Mouse (Mus musculus) CH12.LX (cell line): ENCODE measurements around the gene Pgpep1l. TPM values are rescaled to one million over a fixed set of nuclear protein-coding genes. Genes with fewer than 3 reads are reported as not detected.
A peak's percentile ranks its signal among the peaks of the same experiment; 100 is the strongest.
"Not testable (repeated sequence)": the region's sequence is repeated elsewhere in the genome, so short reads cannot be mapped to it uniquely, and the experiment has no call there.

Experiments used
- DNase-seq: peaks from one replicate; pipeline ENCODE4 v3.0.0-alpha.2; 2013; ENCODE audit errors: extremely low read depth
- H3K27ac ChIP-seq: 2 replicates; pipeline ENCODE4 v1.5.1; 2012; ENCODE audit warnings: low read depth, mild to moderate bottlenecking, control low read depth, moderate library complexity; ENCODE audit not compliant: insufficient read depth
- H3K27me3 ChIP-seq: replicated peaks from 2 replicates; pipeline ENCODE3; 2012; ENCODE audit warnings: inconsistent platforms
- H3K36me3 ChIP-seq, 2 experiments: replicated peaks in 1 of 2; 2 replicates each; pipeline versions ENCODE3 to v1.6.1; 2012; ENCODE audit warnings: inconsistent platforms in 1 of 2, low read length in 1 of 2, mild to moderate bottlenecking in 1 of 2, mixed read lengths in 1 of 2, moderate library complexity in 1 of 2; ENCODE audit not compliant: control insufficient read depth in 1 of 2, insufficient read depth in 1 of 2
- H3K4me1 ChIP-seq, 2 experiments: 2 replicates each; pipeline ENCODE4 v1.6.1; 2012; ENCODE audit warnings: inconsistent platforms in 1 of 2, moderate library complexity in 1 of 2; ENCODE audit not compliant: insufficient read depth in 2 of 2, control insufficient read depth in 1 of 2
- H3K4me2 ChIP-seq: 2 replicates; pipeline ENCODE4 v1.6.1; 2012; ENCODE audit warnings: low read depth, mild to moderate bottlenecking, control low read depth; ENCODE audit not compliant: poor library complexity, insufficient read depth, severe bottlenecking
- H3K4me3 ChIP-seq, 3 experiments: fragments of 150-350 bp in 1 of 3; sonication (generic) in 1 of 3; replicated peaks in 1 of 3; 2 replicates each; pipeline versions ENCODE3 to v1.5.1; 2011 to 2012; ENCODE audit warnings: low read depth in 2 of 3, low read length in 2 of 3, mild to moderate bottlenecking in 2 of 3, moderate library complexity in 2 of 3, control low read depth in 1 of 3, improper control_type of control experiment in 1 of 3, inconsistent platforms in 1 of 3, mixed read lengths in 1 of 3; ENCODE audit not compliant: poor library complexity in 1 of 3
- H3K79me2 ChIP-seq: replicated peaks from 2 replicates; pipeline ENCODE4 v1.6.1; 2012; ENCODE audit warnings: mild to moderate bottlenecking, moderate library complexity; ENCODE audit not compliant: control insufficient read depth, poor library complexity, insufficient read depth, severe bottlenecking; ENCODE audit errors: extremely low read depth
- H3K9ac ChIP-seq: 2 replicates; pipeline ENCODE4 v1.6.1; 2012; ENCODE audit warnings: low read depth, mild to moderate bottlenecking, control low read depth, moderate library complexity; ENCODE audit not compliant: insufficient read depth
- H3K9me3 ChIP-seq: replicated peaks from 2 replicates; pipeline ENCODE3; 2012; ENCODE audit warnings: low read length, inconsistent platforms, mixed read lengths
- BHLHE40 ChIP-seq: IDR thresholded peaks from 2 replicates; pipeline ENCODE4 v1.6.1; 2011; ENCODE audit warnings: mild to moderate bottlenecking, low read depth, low read length, improper control_type of control experiment
- CHD1 ChIP-seq: IDR thresholded peaks from 2 replicates; pipeline ENCODE4 v1.6.1; 2012; ENCODE audit warnings: low read depth, low read length, improper control_type of control experiment, inconsistent platforms
- CHD2 ChIP-seq: IDR thresholded peaks from 2 replicates; pipeline ENCODE4 v1.6.1; 2011; ENCODE audit warnings: low read length, improper control_type of control experiment
- CTCF ChIP-seq, 2 experiments: IDR thresholded peaks in 1 of 2; conservative IDR thresholded peaks in 1 of 2; 2 replicates each; pipeline ENCODE4 v1.5.1; 2011 to 2012; ENCODE audit warnings: low read depth in 2 of 2, low read length in 2 of 2, improper control_type of control experiment in 1 of 2, inconsistent platforms in 1 of 2, mild to moderate bottlenecking in 1 of 2, moderate library complexity in 1 of 2
- ELF1 ChIP-seq: IDR thresholded peaks from 2 replicates; pipeline ENCODE4 v1.6.1; 2014; ENCODE audit warnings: low read depth, mild to moderate bottlenecking, inconsistent platforms, low read length, improper control_type of control experiment
- EP300 ChIP-seq: IDR thresholded peaks from 2 replicates; pipeline ENCODE4 v1.6.1; 2011; ENCODE audit warnings: low read length, improper control_type of control experiment
- GABPA ChIP-seq: IDR thresholded peaks from 2 replicates; pipeline ENCODE4 v1.6.1; 2012; ENCODE audit warnings: low read depth, low read length, improper control_type of control experiment, inconsistent platforms; ENCODE audit not compliant: insufficient replicate concordance
- JUN ChIP-seq: IDR thresholded peaks from 2 replicates; pipeline ENCODE4 v1.6.1; 2011; ENCODE audit warnings: low read depth, mild to moderate bottlenecking, low read length, improper control_type of control experiment, moderate library complexity; ENCODE audit not compliant: insufficient read depth
- JUND ChIP-seq: conservative IDR thresholded peaks from 2 replicates; pipeline ENCODE4 v1.6.1; 2011; ENCODE audit warnings: low read depth, low read length, improper control_type of control experiment
- KAT2A ChIP-seq: IDR thresholded peaks from 2 replicates; pipeline ENCODE4 v1.6.1; 2012; ENCODE audit warnings: low read length, improper control_type of control experiment, inconsistent platforms; ENCODE audit not compliant: insufficient replicate concordance
- MAFK ChIP-seq: IDR thresholded peaks from 2 replicates; pipeline ENCODE4 v1.6.1; 2011; ENCODE audit warnings: low read length, improper control_type of control experiment; ENCODE audit not compliant: insufficient replicate concordance
- MAX ChIP-seq: IDR thresholded peaks from 2 replicates; pipeline ENCODE4 v1.6.1; 2011; ENCODE audit warnings: low read length, improper control_type of control experiment
- MXI1 ChIP-seq: IDR thresholded peaks from 2 replicates; pipeline ENCODE4 v1.6.1; 2011; ENCODE audit warnings: mild to moderate bottlenecking, low read depth, low read length, improper control_type of control experiment
- MYC ChIP-seq: IDR thresholded peaks from 2 replicates; pipeline ENCODE4 v1.6.1; 2011; ENCODE audit warnings: low read depth, mild to moderate bottlenecking, improper control_type of control experiment, low read length
- NELFE ChIP-seq: IDR thresholded peaks from 2 replicates; pipeline ENCODE4 v1.6.1; 2011; ENCODE audit warnings: low read depth, low read length, improper control_type of control experiment
- NRF1 ChIP-seq: IDR thresholded peaks from 2 replicates; pipeline ENCODE4 v1.6.1; 2014; ENCODE audit warnings: low read depth, mild to moderate bottlenecking, inconsistent platforms, low read length, improper control_type of control experiment, moderate library complexity
- PAX5 ChIP-seq: IDR thresholded peaks from 2 replicates; pipeline ENCODE4 v1.6.1; 2012; ENCODE audit warnings: low read length, inconsistent platforms, mixed read lengths
- POLR2A ChIP-seq: IDR thresholded peaks from 2 replicates; pipeline ENCODE4 v1.6.1; 2011; ENCODE audit warnings: low read depth, mild to moderate bottlenecking, improper control_type of control experiment, low read length
- POLR2AphosphoS2 ChIP-seq: IDR thresholded peaks from 2 replicates; pipeline ENCODE4 v1.6.1; 2011; ENCODE audit warnings: low read depth, low read length, improper control_type of control experiment
- RCOR1 ChIP-seq: conservative IDR thresholded peaks from 2 replicates; pipeline ENCODE4 v1.6.1; 2012; ENCODE audit warnings: low read depth, mild to moderate bottlenecking, inconsistent platforms, low read length, improper control_type of control experiment
- SIN3A ChIP-seq: IDR thresholded peaks from 2 replicates; pipeline ENCODE4 v1.6.1; 2012; ENCODE audit warnings: low read length, improper control_type of control experiment, inconsistent platforms
- SMC3 ChIP-seq: IDR thresholded peaks from 2 replicates; pipeline ENCODE4 v1.6.1; 2011; ENCODE audit warnings: low read depth, low read length, improper control_type of control experiment
- TBP ChIP-seq: conservative IDR thresholded peaks from 2 replicates; pipeline ENCODE4 v1.6.1; 2011; ENCODE audit warnings: low read depth, low read length, improper control_type of control experiment
- TCF12 ChIP-seq: IDR thresholded peaks from 2 replicates; pipeline ENCODE4 v1.6.1; 2014; ENCODE audit warnings: low read depth, mild to moderate bottlenecking, inconsistent platforms, low read length, improper control_type of control experiment
- UBTF ChIP-seq: IDR thresholded peaks from 2 replicates; pipeline ENCODE4 v1.6.1; 2012; ENCODE audit warnings: low read depth, mild to moderate bottlenecking, inconsistent platforms, low read length, improper control_type of control experiment, moderate library complexity
- USF1 ChIP-seq: IDR thresholded peaks from 2 replicates; pipeline ENCODE4 v1.6.1; 2014; ENCODE audit warnings: low read depth, mild to moderate bottlenecking, inconsistent platforms, low read length, improper control_type of control experiment
- ZMIZ1 ChIP-seq: IDR thresholded peaks from 2 replicates; pipeline ENCODE4 v1.6.1; 2012; ENCODE audit warnings: low read depth, mild to moderate bottlenecking, inconsistent platforms, low read length, improper control_type of control experiment
- dilution Hi-C: fragments of 300-500 bp; cut with MboI; formaldehyde crosslinking; loops from 2 replicates; pipeline ENCODE4 v1.14.3; 2020; ENCODE audit warnings: low sequenced_read_pairs; ENCODE audit not compliant: extremely low pct_unique_long_range_greater_than_20kb, extremely low pct_ligation_motif_present
- in situ Hi-C: fragments of 300-500 bp; cut with MboI; formaldehyde crosslinking; loops from 3 replicates; pipeline ENCODE4 v1.14.3; 2019; ENCODE audit warnings: low sequenced_read_pairs, low pct_ligation_motif_present, low pct_unique_long_range_greater_than_20kb, mixed read lengths
- polyA plus RNA-seq: library from polyadenylated mRNA; unstranded; fragments of >175 nt; gene quantifications from 2 replicates; pipeline ENCODE4 v1.2.1, GENCODE M21; 2012; ENCODE audit warnings: low read depth; ENCODE audit not compliant: insufficient read length
- total RNA-seq, 2 experiments: library from RNA; depleted of rRNA; stranded (reverse); fragments of 300-350 nt in 1 of 2; fragments of >200 nt in 1 of 2; gene quantifications; 2 replicates each; pipeline ENCODE4 v1.2.3; 2012 to 2014

Gene Pgpep1l
- total and polyA plus RNA-seq, 3 experiments, result not detected

DNA sequence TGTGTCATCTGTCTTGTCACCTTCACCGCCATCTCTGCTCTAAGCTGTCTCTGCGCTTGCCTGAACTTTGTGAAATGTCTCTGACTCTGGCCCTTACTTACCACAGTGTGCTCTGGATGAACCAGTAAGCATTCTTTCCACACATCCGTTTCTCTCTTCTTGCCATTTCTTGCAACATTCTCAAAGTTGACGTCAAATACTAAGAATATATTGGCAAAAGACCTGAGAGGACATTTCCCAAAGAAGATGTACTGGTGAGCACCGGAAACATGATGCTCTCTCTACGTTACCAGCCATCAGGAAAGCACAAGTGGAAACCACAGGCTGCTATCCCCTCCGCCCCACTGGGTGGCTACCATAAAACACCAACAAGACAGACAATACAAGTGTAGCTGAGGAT lies 19.7 kb upstream of the Pgpep1l start (continued):
- TF ChIP-seq RCOR1, result no peak
- no peak for TF ChIP-seq TBP
- TF ChIP-seq, all 38 proteins: peak for 0

DNA sequence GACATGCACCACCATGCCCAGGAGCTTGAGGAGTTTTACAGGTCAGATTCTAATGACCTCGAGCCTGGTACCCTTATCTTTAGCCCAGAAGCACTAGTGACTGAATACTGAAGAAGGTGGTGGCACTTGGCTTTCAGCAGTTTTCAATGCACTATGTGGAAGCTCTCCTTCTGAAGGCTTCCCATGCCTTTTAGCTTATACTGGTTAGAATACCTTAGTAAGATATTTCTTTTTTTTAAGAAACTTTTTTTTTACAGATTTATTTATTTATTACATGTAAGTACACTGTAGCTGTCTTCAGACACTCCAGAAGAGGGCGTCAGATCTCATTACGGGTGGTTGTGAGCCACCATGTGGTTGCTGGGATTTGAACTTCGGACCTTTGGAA lies 19.1 kb upstream of the Pgpep1l start:
- peak; percentile 53 for TF ChIP-seq MAX
- TF ChIP-seq EP300, result 0 out of 2 replicates have a peak, but pooled peaks have one; percentile 23
- TF ChIP-seq SMC3, result peak; percentile 11; the same call in 1 of the 2 replicates
- TF ChIP-seq MXI1, result peak; percentile 45; the same call in 1 of the 2 replicates
- 0 out of 2 replicates have a peak, but pooled peaks have one; percentile 2 for TF ChIP-seq SIN3A
- TF ChIP-seq CHD1, result peak; percentile 89; the same call in 1 of the 2 replicates
- TF ChIP-seq MYC, result 0 out of 2 replicates have a peak, but pooled peaks have one; percentile 53
- TF ChIP-seq CTCF (conservative IDR thresholded peaks at IDR 0.05 in 1 of 2, IDR thresholded peaks at IDR 0.05 in 1 of 2; ENCODE audit: low read depth in 2 of 2, low read length in 2 of 2), result peak in 1 of 2 experiments; percentile 32; a peak in 1 of 4 replicates
- TF ChIP-seq ZMIZ1, result 0 out of 2 replicates have a peak, but pooled peaks have one; percentile 50
- TF ChIP-seq POLR2AphosphoS2, result peak; percentile 39; the same call in 1 of the 2 replicates
- peaks cover 6 to 25% of the 10 kb centered on the region in 2 experiments for H3K36me3 ChIP-seq
- DNase-seq, H3K9me3 ChIP-seq, H3K27me3 ChIP-seq, in situ Hi-C loops, dilution Hi-C loops: not testable (repeated sequence)
- H3K4me1 ChIP-seq, result peaks cover 19 to 71% of the 10 kb centered on the region in 2 experiments
- H3K9ac ChIP-seq, result peak overlapping the region; percentile 88
- peak overlapping the region; percentile 46 to 59 (median 59) for H3K4me3 ChIP-seq
- peak overlapping the region; percentile 92 for H3K4me2 ChIP-seq
- peak overlapping the region; percentile 99 for H3K27ac ChIP-seq
- peaks cover 58% of the 10 kb centered on the region for H3K79me2 ChIP-seq

DNA sequence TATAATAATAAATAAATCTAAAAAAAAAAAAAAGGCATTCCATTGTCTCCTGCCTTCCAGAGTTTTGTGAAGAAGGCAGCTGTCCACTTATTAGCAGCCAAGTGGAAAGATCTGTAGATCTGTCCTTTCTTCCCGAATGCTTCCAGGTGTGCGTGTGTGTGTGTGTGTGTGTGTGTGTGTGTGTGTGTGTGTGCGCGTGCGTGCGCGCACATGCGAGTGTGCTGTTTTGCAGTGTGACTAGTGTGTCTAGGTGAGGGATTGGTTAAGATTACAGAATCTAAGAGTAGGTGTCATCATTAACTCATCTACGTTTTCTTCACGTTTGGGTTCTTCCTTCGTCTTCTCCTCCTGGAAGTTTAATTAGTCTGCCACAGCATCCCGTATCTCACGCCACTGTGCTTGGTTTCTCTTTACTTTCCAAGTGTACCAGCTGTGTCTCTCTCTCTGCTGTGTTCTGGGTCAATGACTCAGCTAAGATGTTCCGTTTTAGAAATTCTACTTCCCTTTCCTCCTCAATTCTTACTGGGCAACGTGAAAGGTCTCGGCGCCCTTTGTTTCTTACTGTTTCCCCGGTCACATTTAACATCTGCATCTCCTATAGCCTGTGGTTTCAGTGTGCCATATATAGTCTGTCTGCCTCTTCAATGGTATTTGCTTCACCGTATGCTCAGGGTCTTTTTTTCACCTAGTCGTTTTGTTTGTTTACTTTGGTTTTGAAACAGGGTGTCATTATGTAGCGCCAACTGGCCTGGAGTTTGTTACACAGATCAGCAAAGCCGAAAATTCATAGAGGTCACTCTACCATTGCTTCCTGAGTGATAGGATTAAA lies 18.5 kb upstream of the Pgpep1l start:
- Histone ChIP-seq H3K27ac (peak overlapping the region; percentile 99), H3K4me2 (peak overlapping the region; percentile 92)
- TF ChIP-seq KAT2A (no peak), GABPA (no peak), CHD2 (no peak), ZMIZ1 (no peak; the same call in 1 of the 2 replicates), PAX5 (no peak), UBTF (no peak), NRF1 (peak; percentile 65), MXI1 (no peak; the same call in 1 of the 2 replicates), CTCF (conservative IDR thresholded peaks at IDR 0.05 in 1 of 2, IDR thresholded peaks at IDR 0.05 in 1 of 2; ENCODE audit: low read depth in 2 of 2, low read length in 2 of 2) (no peak), NELFE (no peak), SMC3 (no peak), JUN (no peak; the same call in 1 of the 2 replicates), EP300 (peak; percentile 45), BHLHE40 (peak; percentile 87), CHD1 (no peak), TCF12 (peak; percentile 77), MAFK (no peak), USF1 (no peak), RCOR1 (no peak), MAX (peak; percentile 7; the same call in 1 of the 2 replicates), POLR2AphosphoS2 (peak; percentile 50; the same call in 1 of the 2 replicates), JUND (no peak; the same call in 1 of the 2 replicates), POLR2A (peak; percentile 62), ELF1 (0 out of 2 replicates have a peak, but pooled peaks have one; percentile 6)

More for the DNA sequence above, 18.5 kb upstream of the Pgpep1l start:
- Histone ChIP-seq H3K79me2 (peaks cover 64% of the 10 kb centered on the region), H3K36me3 (peaks cover 6 to 25% of the 10 kb centered on the region in 2 experiments), H3K9me3 (peaks cover 1% of the 10 kb centered on the region), H3K4me3 (peak overlapping the region; percentile 46 to 59 (median 59)), H3K27me3 (no peaks in the 10 kb centered on the region), H3K4me1 (peaks cover 19 to 68% of the 10 kb centered on the region in 2 experiments), H3K9ac (peak overlapping the region; percentile 88)
- dilution Hi-C loops, result no loop called here
- peak; percentile 88 for DNase-seq
- in situ Hi-C loops, result no loop called here
